Mouse (Mus musculus) liver, adult (tissue): ENCODE data around the gene Bckdhb.
A peak's percentile ranks its signal among the peaks of the same experiment; 100 is the strongest.

Experiments
- GATA4 ChIP-seq: IDR thresholded peaks from 2 replicates; pipeline ENCODE4 v1.6.1; 2014; ENCODE audit warnings: mild to moderate bottlenecking, low read length; ENCODE audit not compliant: insufficient replicate concordance

Gene Bckdhb

DNA sequence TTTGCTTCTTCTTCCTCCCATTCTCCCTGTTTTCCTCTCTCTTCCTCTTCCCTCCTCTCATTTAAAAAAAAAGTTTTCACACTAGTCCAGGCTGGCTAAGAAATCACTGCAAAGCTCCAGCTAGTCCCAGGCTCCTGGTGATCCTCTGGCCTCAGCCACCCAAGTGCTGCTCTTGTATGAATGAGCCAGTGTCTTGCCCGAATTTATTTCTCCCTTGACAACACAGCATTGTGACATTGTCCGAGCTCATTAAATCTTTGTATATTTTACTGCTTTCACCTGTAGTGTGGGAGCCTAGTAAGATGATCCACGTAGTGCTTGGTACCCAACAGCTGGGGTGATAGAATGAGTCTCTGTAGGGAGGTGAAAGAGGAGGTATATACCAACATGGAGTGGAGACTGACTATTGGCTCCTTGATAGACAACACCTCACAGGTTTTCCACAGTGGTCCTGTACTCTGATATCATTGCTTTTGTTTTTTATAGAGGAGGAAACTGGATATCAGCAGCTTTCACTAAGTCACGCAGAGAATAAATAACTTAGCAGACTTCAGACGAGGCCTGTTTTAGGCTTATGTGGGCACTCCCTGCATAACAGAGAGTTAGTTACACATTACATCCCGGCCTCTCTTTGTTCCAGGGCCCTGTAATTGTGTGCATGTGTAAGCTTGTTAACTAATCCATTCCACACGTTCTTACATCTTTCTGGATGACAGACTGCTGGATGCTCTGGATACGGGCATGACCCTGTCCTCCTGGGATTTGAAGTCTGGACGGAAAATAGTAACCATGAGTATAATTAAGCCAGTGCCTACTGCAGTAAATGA lies 15.8 kb downstream of the Bckdhb start:
- no peak for TF ChIP-seq GATA4

GRCm38 (mm10) chr9:83951336-83951735 lies 26.4 kb downstream of the Bckdhb start:
- no peak for TF ChIP-seq GATA4

GRCm38 (mm10) chr9:83956632-83957314 lies 31.8 kb downstream of the Bckdhb start:
- peak; percentile 42; the same call in 1 of the 2 replicates for TF ChIP-seq GATA4

DNA sequence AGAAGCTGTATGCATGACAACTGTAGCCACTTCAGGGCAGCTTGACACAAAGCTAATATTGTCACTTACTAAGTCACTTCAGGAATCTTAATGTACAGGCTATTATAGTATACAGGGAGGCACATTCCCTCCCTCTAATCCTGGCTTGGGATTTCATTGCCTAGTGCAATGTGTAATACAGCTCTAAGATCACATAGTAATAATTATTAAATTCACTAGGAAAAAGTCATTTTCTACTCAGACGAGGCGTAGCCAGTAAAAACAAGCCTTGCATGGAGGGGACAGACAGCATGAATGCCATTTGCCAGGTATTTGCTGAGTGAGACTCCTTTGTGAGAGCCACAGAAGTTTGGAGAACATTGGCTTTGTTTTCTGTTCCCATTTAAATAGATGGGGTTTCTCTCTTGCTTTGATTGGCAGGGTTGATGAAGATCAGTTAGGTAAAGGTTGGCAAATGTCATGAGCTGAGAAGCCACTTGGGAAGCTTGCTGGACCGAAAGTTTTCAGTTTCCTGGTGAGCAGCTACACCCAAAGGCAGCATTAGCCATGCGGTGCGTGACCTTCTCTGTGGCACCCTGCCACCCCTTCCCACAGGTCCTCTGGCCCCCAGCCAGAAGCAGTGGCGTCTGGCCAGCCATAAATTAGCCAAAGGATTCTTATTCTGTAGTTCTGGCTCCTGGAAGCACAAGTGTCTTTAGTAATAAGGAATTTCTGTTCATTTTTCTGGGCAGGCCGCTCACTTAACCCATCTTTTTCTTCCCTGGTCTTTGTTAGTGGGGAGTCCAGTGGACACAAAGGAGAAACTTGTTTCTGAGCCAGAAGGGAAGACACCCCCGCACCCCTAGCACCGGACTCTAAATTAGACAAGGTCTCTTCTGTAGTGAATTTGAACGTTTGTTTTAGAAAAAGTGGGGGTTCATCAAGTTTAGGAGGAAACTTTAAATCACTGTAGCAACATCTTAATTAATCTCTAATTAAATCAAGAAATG lies 37.4 kb downstream of the Bckdhb start:
- no peak for TF ChIP-seq GATA4

DNA sequence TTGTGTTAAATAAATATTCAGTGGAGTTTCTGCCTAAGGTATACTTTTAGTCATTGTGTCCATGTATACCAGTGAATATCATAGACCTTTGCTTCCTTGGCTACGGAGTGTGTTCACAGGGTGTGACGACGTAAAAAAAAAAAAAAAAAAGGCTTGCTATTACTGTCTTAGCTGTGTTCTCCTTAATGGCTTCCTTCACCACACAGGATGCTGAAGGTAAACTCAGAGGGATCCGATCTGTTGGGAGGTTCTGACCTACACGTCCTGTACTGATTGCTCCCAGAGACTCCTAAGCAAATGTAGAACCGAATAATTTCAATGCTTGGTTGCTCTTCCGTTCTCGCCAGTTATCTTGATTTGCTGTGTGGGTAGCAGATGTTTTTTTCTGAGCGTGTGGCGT lies 38.4 kb downstream of the Bckdhb start:
- no peak for TF ChIP-seq GATA4

GRCm38 (mm10) chr9:83964376-83964775 lies 39.4 kb downstream of the Bckdhb start:
- no peak for TF ChIP-seq GATA4

- TF ChIP-seq GATA4, result no peak
Observed at GRCm38 (mm10) chr9:83967439-83968050, 42.6 kb downstream of the Bckdhb start.

DNA sequence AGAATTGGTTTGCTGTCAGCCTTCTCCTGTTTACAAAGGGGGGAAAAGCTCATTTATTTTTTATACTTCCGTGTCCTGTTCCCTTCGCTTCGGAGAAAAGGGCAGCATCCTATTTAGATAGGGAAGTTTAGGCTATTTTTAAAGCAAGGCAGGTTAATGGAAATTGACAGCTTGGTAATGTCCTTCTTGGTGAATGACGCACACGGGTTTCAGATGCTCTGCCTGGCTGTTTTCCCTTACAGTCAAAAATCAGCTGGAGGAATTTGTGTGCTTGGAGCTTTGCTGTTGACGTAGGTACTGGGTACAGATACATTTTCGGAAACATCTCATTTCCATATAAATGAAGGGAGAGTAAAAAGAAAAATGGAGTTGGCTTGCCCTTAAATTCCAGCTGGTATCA lies 44.4 kb downstream of the Bckdhb start:
- no peak for TF ChIP-seq GATA4

GRCm38 (mm10) chr9:83973467-83973866 lies 48.5 kb downstream of the Bckdhb start:
- TF ChIP-seq GATA4, result no peak

DNA sequence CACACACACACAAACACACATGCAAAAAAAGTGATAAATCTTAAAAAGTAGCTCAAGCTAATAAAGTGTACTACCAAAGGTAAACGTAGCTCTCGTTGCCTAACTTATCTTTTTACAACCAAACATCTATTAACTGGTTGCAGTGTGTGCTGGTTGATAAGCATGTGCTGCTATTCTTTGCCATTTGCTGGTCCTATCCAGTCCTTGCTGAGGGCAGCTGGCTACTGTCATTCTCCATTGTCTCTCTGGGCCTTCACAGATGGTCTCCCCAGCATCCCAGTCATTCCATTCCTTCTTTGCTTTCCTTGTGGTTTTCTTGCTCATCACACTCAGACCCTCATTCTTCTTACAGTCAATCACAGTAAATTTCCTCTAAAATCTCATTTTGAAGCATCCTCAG lies 50.9 kb downstream of the Bckdhb start:
- no peak for TF ChIP-seq GATA4

- no peak for TF ChIP-seq GATA4
Observed at GRCm38 (mm10) chr9:83981234-83981633, 56.3 kb downstream of the Bckdhb start.

GRCm38 (mm10) chr9:84008961-84009360 lies 84.0 kb downstream of the Bckdhb start:
- TF ChIP-seq GATA4, result no peak

DNA sequence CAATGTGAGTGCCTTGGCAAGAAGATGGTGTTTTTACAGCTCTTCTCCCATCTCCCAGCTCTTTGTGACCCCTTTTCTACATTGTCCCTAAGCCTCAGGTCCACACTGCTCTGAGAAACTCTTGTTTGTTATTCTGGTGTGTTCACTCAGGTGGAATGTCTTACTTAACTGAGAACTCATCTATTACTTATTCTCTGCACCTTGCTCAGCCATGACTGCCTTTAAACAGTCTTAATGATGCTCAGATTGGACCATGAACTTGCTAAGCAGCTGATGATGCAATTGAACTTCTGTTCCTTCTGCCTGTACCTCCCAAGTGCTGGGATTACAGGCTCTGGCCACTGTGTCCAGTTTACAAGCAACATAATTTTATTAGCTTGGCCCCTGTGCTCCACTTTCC lies 86.2 kb downstream of the Bckdhb start:
- no peak for TF ChIP-seq GATA4

GRCm38 (mm10) chr9:84019627-84020026 lies 94.7 kb downstream of the Bckdhb start:
- TF ChIP-seq GATA4, result no peak

DNA sequence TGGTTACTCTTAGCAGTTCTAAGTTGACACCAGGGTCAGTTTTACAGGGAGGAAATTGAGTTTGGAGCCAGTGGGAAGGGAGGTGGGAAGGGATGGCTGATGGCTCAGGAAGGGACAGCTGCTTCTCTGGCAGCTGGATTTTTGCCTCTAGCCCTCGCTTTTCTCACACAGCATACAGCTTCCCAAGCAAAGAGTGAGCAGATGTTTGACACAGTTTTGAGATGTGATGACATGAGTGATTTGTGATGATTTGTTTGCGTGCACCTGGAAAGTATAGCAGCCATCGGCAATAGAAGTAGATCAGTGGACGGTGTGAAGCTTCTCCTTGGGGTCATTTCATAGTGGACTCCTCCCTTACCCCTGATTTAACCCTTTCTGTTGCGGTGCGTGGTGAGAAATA lies 96.2 kb downstream of the Bckdhb start:
- no peak for TF ChIP-seq GATA4
